Mouse (Mus musculus) forebrain, postnatal 0 days (tissue): Measurements from ENCODE around the gene Nox3. TPM values are rescaled to one million over a fixed set of nuclear protein-coding genes. Genes with fewer than 3 reads are reported as not detected.

Experiments
- ATAC-seq: fragments of 200-750 bp; cut with Nextera tagmentation; 2 replicates; pipeline ENCODE4 v1.8.0; 2017; ENCODE audit warnings: mild to moderate bottlenecking, moderate library complexity
- DNase-seq: peaks from one replicate; pipeline ENCODE4 v3.0.0-alpha.2; 2015
- H3K27ac ChIP-seq: fragments of 300-500 bp; sonication (generic); 2 replicates; pipeline ENCODE4 v1.5.1; 2014; ENCODE audit warnings: low read depth, mild to moderate bottlenecking, antibody characterized with exemption, low read length, moderate library complexity, mixed read lengths
- H3K27me3 ChIP-seq: fragments of 300-500 bp; sonication (generic); 2 replicates; pipeline ENCODE4 v1.6.1; 2014; ENCODE audit warnings: mild to moderate bottlenecking, low read length, mixed read lengths; ENCODE audit not compliant: insufficient read depth
- H3K36me3 ChIP-seq: fragments of 300-500 bp; sonication (generic); 2 replicates; pipeline ENCODE4 v1.6.1; 2014; ENCODE audit warnings: mild to moderate bottlenecking, moderate library complexity; ENCODE audit not compliant: insufficient read depth
- H3K4me1 ChIP-seq: fragments of 300-500 bp; sonication (generic); 2 replicates; pipeline ENCODE4 v1.6.1; 2014; ENCODE audit warnings: antibody characterized with exemption; ENCODE audit not compliant: insufficient read depth
- H3K4me2 ChIP-seq: fragments of 300-500 bp; sonication (generic); 2 replicates; pipeline ENCODE4 v1.6.1; 2014; ENCODE audit warnings: low read depth, mild to moderate bottlenecking, moderate library complexity
- H3K4me3 ChIP-seq: fragments of 300-500 bp; sonication (generic); 2 replicates; pipeline ENCODE4 v1.5.1; 2014; ENCODE audit warnings: low read depth, low read length, mixed read lengths
- H3K9ac ChIP-seq: fragments of 300-500 bp; sonication (generic); 2 replicates; pipeline ENCODE4 v1.6.1; 2014; ENCODE audit warnings: mild to moderate bottlenecking
- H3K9me3 ChIP-seq: fragments of 300-500 bp; sonication (generic); 2 replicates; pipeline ENCODE4 v1.6.1; 2016; ENCODE audit warnings: low read length
- CTCF ChIP-seq: sonication (generic); IDR thresholded peaks from 2 replicates; pipeline ENCODE4 v1.5.1; 2016; ENCODE audit warnings: antibody characterized with exemption, control low read depth, low read depth
- WGBS: fragments of 180-500 bp; shearing (Covaris S2); extraction: QIAGEN DNeasy Blood & Tissue Kit; methylation state at CpG from one replicate; pipeline ENCODE4 v1.1.7; 2014; 5-methylcytosine and 5-hydroxymethylcytosine counted together
- polyA plus RNA-seq: library from polyadenylated mRNA; unstranded; fragments of >200 nt; fragmentation: Nextera tagmentation; extraction: Ambion mirVana; gene quantifications from 2 replicates; pipeline ENCODE4 v1.2.1, GENCODE M21; 2015
- total RNA-seq: library from RNA; depleted of rRNA; stranded (reverse); fragments of >200 nt; gene quantifications from 2 replicates; pipeline ENCODE4 v1.2.3, GENCODE M21; 2014; rRNA removed

Nox3 gene
- total and polyA plus RNA-seq, 2 experiments from 2014 or later, result not detected

DNA sequence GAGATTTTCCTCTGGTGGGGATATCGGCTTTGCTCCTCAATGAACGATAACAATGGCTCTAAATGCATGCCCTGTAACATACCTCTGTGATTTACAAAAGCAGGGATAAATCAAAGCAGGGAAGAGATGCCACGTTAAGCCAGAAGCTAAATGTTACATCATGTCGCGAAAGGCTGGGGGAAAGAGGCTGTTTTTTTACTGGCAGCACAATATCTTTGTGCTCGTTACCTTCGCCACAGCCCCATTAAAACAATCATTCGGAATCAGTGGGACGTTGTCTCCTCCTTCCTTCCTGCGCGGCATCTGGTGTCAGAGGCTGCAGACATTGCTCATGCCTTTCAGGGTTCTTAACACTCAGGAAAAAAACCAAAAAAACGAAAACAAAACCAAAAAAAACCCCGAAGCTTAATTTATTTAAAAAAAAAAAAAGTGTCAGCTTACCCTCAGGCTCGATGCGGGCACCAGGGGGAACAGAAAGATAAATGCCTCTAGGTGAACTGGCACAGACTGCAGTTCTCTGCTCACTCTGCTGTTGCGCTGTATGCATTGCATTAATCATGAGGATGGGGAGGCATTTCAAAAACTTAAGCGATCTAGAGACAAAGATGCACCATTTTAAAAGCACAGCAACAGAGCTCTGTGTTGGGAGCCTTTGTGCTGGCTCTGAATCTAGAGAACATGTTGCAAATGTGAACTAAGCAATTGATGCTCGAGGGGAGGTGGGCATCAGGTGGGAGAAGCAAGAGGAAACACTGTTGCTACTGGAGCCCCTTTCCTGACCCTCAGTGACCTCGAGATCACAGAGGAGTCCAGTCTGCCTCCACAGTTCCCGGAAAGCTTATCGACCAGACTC, 84.9 kb downstream of the Nox3 start:
- DNase-seq (peak; percentile 83), ATAC-seq (peak; percentile 96)
- H3K9ac ChIP-seq, result peak overlapping the region; percentile 67
- 12% methylated on average over 21 of the region's 21 CpGs for WGBS
- peak overlapping the region; percentile 54 for H3K4me2 ChIP-seq
- H3K4me1 ChIP-seq, result peaks cover 12% of the 10 kb centered on the region; the same call in 1 of the 2 replicates
- no peaks in the 10 kb centered on the region for H3K27me3 ChIP-seq
- no peaks in the 10 kb centered on the region for H3K9me3 ChIP-seq
- peak overlapping the region; percentile 37 for H3K4me3 ChIP-seq
- peak; percentile 54 for TF ChIP-seq CTCF
- H3K36me3 ChIP-seq, result no peaks in the 10 kb centered on the region
- H3K27ac ChIP-seq, result peak overlapping the region; percentile 90

GRCm38 (mm10) chr17:3610307-3610754, 85.7 kb downstream of the Nox3 start:
- no peaks in the 10 kb centered on the region for H3K36me3 ChIP-seq
- peak overlapping the region; percentile 67 for H3K9ac ChIP-seq
- H3K4me2 ChIP-seq, result peak overlapping the region; percentile 54
- ATAC-seq, result peak; percentile 38
- 32% methylated on average over 7 of the region's 7 CpGs for WGBS
- H3K9me3 ChIP-seq, result no peaks in the 10 kb centered on the region
- H3K27me3 ChIP-seq, result no peaks in the 10 kb centered on the region
- peaks cover 12% of the 10 kb centered on the region; the same call in 1 of the 2 replicates for H3K4me1 ChIP-seq
- peak overlapping the region; percentile 37 for H3K4me3 ChIP-seq
- DNase-seq, result peak; percentile 37
- peak overlapping the region; percentile 90 for H3K27ac ChIP-seq
- no peak for TF ChIP-seq CTCF

DNA sequence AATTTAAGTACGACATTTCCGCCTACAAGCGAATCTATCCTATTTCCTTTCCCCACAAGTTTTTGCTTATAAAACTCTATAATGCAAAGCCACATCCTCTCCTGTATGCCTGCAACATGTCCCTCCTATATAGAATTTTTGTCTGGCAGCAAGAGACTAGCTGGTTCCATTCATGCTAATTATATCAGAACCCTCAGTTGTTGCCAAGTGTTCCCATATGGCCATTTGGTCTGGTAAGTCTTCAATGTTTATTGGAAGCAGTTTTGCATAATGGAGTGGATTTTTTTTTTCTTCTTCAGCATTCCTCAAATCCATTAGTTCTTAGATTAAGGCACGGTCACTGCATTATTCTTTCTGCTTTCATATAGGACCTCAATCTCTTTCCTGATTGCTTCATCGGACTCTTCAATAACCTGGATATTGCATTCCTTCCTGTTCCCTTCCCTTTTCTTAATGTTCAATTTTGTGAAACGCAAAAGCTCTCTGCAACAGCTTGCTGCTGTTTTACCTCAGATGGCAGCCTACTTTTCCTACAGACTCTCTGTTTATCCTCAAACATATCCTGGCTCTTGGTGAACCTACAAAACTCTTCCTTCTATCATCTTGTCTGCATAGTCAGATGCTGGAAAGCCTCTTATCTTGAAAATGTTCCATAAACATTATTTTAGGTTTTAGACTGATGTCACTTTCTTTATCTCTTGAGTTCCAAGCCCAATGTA, 92.9 kb downstream of the Nox3 start:
- no peak for TF ChIP-seq CTCF
- H3K27ac ChIP-seq, result no peak overlapping the region
- no peak overlapping the region for H3K4me2 ChIP-seq
- no peaks in the 10 kb centered on the region for H3K27me3 ChIP-seq
- H3K36me3 ChIP-seq, result no peaks in the 10 kb centered on the region
- no peaks in the 10 kb centered on the region for H3K4me1 ChIP-seq
- peak; percentile 72 for DNase-seq
- 69% methylated on average over 6 of the region's 6 CpGs for WGBS
- H3K9ac ChIP-seq, result no peak overlapping the region
- ATAC-seq, result peak; percentile 55; the same call in 1 of the 2 replicates
- H3K4me3 ChIP-seq, result no peak overlapping the region
- H3K9me3 ChIP-seq, result no peaks in the 10 kb centered on the region

DNA sequence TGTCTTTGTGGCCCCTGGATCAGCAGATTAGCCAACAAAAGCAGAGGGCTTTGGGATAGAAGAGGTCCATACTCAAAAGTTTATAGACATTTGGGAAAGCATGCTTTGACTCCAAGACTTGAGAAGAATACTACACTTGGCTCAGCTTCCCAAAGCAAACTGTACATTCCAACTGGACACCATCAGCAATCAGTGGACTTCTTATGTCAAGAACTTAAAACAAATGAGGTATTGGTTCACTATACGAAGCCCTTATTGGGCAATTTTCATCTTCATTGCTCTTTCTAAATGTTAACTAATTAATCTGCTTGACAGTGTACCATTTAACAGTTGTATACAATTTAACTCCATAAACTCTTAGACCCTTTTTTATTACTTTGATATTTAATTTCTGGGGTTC, 97.7 kb downstream of the Nox3 start:
- H3K4me3 ChIP-seq, result no peak overlapping the region
- H3K27ac ChIP-seq, result no peak overlapping the region
- no peaks in the 10 kb centered on the region for H3K4me1 ChIP-seq
- H3K4me2 ChIP-seq, result no peak overlapping the region
- no peak for TF ChIP-seq CTCF
- no peak overlapping the region for H3K9ac ChIP-seq
- no peaks in the 10 kb centered on the region for H3K9me3 ChIP-seq
- no peak for DNase-seq
- WGBS, result 63% methylated on average over 1 of the region's 1 CpGs
- H3K27me3 ChIP-seq, result no peaks in the 10 kb centered on the region
- no peaks in the 10 kb centered on the region for H3K36me3 ChIP-seq
- no peak for ATAC-seq

- Histone ChIP-seq H3K4me3 (no peak overlapping the region), H3K9ac (no peak overlapping the region), H3K27me3 (no peaks in the 10 kb centered on the region), H3K9me3 (no peaks in the 10 kb centered on the region), H3K4me1 (no peaks in the 10 kb centered on the region), H3K36me3 (no peaks in the 10 kb centered on the region), H3K4me2 (no peak overlapping the region), H3K27ac (no peak overlapping the region)
- TF ChIP-seq CTCF, result no peak
- WGBS, result 61% methylated on average over 1 of the region's 1 CpGs
- no peak for DNase-seq
- no peak for ATAC-seq
Measured at GRCm38 (mm10) chr17:3597866-3598265, 98.2 kb downstream of the Nox3 start.

DNA sequence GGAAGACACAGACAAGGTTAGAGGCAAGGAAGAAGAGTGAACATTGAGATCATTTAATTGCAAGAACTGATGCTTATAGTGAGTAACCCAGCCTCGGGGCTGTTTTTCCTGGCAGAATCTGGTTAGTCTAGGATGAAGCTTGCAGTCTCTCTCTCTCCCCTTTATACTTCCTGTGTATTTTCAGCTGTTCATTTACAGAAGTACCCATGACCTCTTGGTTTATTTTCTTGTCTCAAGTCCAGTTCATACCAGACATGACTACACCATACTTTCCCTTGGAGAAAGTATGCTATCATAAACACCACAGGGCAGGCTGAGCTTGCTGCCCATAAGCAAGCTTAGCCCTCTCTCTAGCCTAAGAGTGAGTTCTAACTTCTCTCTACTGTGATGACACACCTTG, 98.9 kb downstream of the Nox3 start:
- Histone ChIP-seq H3K36me3 (no peaks in the 10 kb centered on the region), H3K4me1 (no peaks in the 10 kb centered on the region), H3K27ac (no peak overlapping the region), H3K9me3 (no peaks in the 10 kb centered on the region), H3K27me3 (no peaks in the 10 kb centered on the region), H3K4me3 (no peak overlapping the region), H3K4me2 (no peak overlapping the region), H3K9ac (no peak overlapping the region)
- DNase-seq (no peak), ATAC-seq (no peak)
- 73% methylated on average over 1 of the region's 1 CpGs for WGBS
- no peak for TF ChIP-seq CTCF

Other genes starting within 250 kb of the Nox3 start
- 1.4 and 2.8 TPM in 2 replicates for gene Cldn20, start 163.7 kb downstream of the Nox3 start, total RNA-seq
- gene Cldn20, start 163.7 kb downstream of the Nox3 start, polyA plus RNA-seq, result 1.6 and 2.0 TPM in 2 replicates
- 8.1 and 11.2 TPM in 2 replicates for gene Tfb1m, start 138.5 kb downstream of the Nox3 start, total RNA-seq
- gene Tfb1m, start 138.5 kb downstream of the Nox3 start, polyA plus RNA-seq, result 7.2 and 8.2 TPM in 2 replicates